Mouse (Mus musculus) cerebellum, adult 2 months (tissue): ENCODE results near the gene Fam19a5.

Experiments used
- CTCF ChIP-seq: fragments of 200-500 bp; IDR thresholded peaks from 2 replicates; pipeline ENCODE4 v1.5.1; 2011; ENCODE audit warnings: low read depth, mild to moderate bottlenecking, control low read depth, low read length, moderate library complexity, borderline replicate concordance; ENCODE audit not compliant: insufficient read depth
- POLR2A ChIP-seq: fragments of 200-500 bp; IDR thresholded peaks from 2 replicates; pipeline ENCODE4 v1.6.1; 2011; ENCODE audit warnings: low read length, control low read depth, borderline replicate concordance; ENCODE audit not compliant: insufficient read depth

DNA sequence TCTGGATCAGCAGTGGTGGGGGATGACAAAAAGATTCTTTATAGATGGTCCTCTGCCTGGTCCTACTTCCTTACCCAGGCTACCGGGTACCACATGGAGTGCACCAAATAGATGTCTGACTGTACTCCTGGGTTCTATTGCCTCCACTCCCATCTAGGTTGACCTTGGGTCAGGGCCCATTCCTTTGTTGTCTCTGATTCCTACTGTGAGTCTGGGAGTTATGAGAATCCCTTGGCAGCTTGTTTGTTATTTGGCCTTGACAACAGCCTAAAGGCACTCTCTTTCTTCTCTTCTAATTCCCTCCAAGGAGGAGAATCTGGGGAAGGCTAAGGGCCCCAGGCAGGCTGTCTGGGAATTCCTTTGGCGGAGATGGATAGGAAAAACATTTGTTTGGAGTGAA is 105.6 kb downstream of the Fam19a5 start:
- TF ChIP-seq POLR2A (no peak), CTCF (no peak)
